Mouse (Mus musculus) liver, embryonic 15.5 days (tissue): ENCODE measurements around the gene Zranb3. TPM values are rescaled to one million over a fixed set of nuclear protein-coding genes. Genes with fewer than 3 reads are reported as not detected.
"Not testable (repeated sequence)": the region's sequence is repeated elsewhere in the genome, so short reads cannot be mapped to it uniquely, and the experiment has no call there.

Experiments
- ATAC-seq: fragments of 200-750 bp; cut with Nextera tagmentation; 2 replicates; pipeline ENCODE4 v1.8.0; 2017; ENCODE audit warnings: moderate number of reproducible peaks, mild to moderate bottlenecking, moderate library complexity; ENCODE audit not compliant: insufficient read depth
- H3K27ac ChIP-seq: fragments of 300-500 bp; sonication (generic); replicated peaks from 2 replicates; pipeline ENCODE4 v1.5.1; 2015; ENCODE audit warnings: mild to moderate bottlenecking, inconsistent platforms
- H3K27me3 ChIP-seq: fragments of 300-500 bp; sonication (generic); 2 replicates; pipeline ENCODE4 v1.6.1; 2015; ENCODE audit warnings: mild to moderate bottlenecking, inconsistent platforms
- H3K36me3 ChIP-seq: fragments of 300-500 bp; sonication (generic); replicated peaks from 2 replicates; pipeline ENCODE4 v1.6.1; 2015; ENCODE audit warnings: moderate library complexity, mild to moderate bottlenecking, inconsistent platforms
- H3K4me1 ChIP-seq: fragments of 300-500 bp; sonication (generic); replicated peaks from 2 replicates; pipeline ENCODE4 v1.6.1; 2015; ENCODE audit warnings: inconsistent platforms
- H3K4me2 ChIP-seq: fragments of 300-500 bp; sonication (generic); 2 replicates; pipeline ENCODE4 v1.6.1; 2015; ENCODE audit warnings: moderate library complexity, mild to moderate bottlenecking, inconsistent platforms
- H3K4me3 ChIP-seq: fragments of 300-500 bp; sonication (generic); replicated peaks from 2 replicates; pipeline ENCODE4 v1.5.1; 2015; ENCODE audit warnings: mild to moderate bottlenecking, inconsistent platforms
- H3K9ac ChIP-seq: fragments of 300-500 bp; sonication (generic); 2 replicates; pipeline ENCODE4 v1.6.1; 2015; ENCODE audit warnings: moderate library complexity, mild to moderate bottlenecking, inconsistent platforms
- H3K9me3 ChIP-seq: fragments of 300-500 bp; sonication (generic); replicated peaks from 2 replicates; pipeline ENCODE4 v1.6.1; 2016; ENCODE audit warnings: inconsistent platforms
- WGBS: fragments of 180-500 bp; shearing (Covaris S2); methylation state at CpG from one replicate; pipeline ENCODE4 v1.1.7; 2015; ENCODE audit warnings: mixed read lengths; ENCODE audit not compliant: insufficient replicate concordance; 5-methylcytosine and 5-hydroxymethylcytosine counted together
- polyA plus RNA-seq: library from polyadenylated mRNA; unstranded; fragments of >200 nt; fragmentation: Nextera tagmentation; extraction: Ambion mirVana; gene quantifications from 2 replicates; pipeline ENCODE4 v1.2.1, GENCODE M21; 2015

The Zranb3 gene
- polyA plus RNA-seq: 3.3 and 3.4 TPM in 2 replicates

- Histone ChIP-seq H3K9me3 (no peaks in the 10 kb centered on the region), H3K4me2 (peak within 1 kb of the TSS; percentile 74), H3K27ac (peak within 1 kb of the TSS; percentile 93), H3K36me3 (no peaks in the 10 kb centered on the region; the same call in 1 of the 2 replicates), H3K27me3 (no peaks in the 10 kb centered on the region), H3K9ac (peak within 1 kb of the TSS; percentile 93), H3K4me3 (peak within 1 kb of the TSS; percentile 85), H3K4me1 (peaks cover 38% of the 10 kb centered on the region)
- WGBS: under 1% methylated on average over 43 of the region's 43 CpGs
- peak; percentile 89 for ATAC-seq
These were observed at the start of gene Zranb3, which contains the start of gene R3hdm1 for GRCm38 (mm10) chr1:128102641-128103461. Zranb3 (minus strand) TSS chr1:128103047. R3hdm1 (plus strand) TSS chr1:128103301.

DNA sequence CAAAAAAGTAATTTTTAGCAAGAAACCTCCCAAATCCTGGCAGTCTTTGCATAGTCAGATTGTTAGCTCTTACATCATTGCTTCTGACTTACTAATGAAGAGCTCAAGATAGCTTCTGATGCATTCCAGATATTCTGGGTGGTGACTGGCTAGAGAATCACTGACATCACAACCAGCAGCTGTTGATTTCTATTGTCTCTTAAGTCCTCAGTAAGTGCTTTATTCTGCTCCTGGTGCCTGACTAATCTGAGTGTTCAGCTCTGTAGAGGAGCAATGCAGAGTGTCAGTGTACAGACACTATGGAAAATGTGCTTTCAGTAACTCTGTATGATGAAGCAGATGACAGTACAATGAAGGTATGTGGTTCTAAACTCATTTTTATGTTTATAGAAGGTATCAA is 38.9 kb upstream of the Zranb3 start:
- Histone ChIP-seq H3K27me3 (no peaks in the 10 kb centered on the region), H3K36me3 (no peaks in the 10 kb centered on the region), H3K9me3 (no peaks in the 10 kb centered on the region), H3K4me2 (no peak overlapping the region), H3K4me1 (no peaks in the 10 kb centered on the region), H3K27ac (no peak overlapping the region), H3K9ac (no peak overlapping the region), H3K4me3 (no peak overlapping the region)
- no peak for ATAC-seq

GRCm38 (mm10) chr1:128141039-128141438 is 38.2 kb upstream of the Zranb3 start:
- H3K9ac ChIP-seq: no peak overlapping the region
- H3K27me3 ChIP-seq: no peaks in the 10 kb centered on the region
- H3K9me3 ChIP-seq: no peaks in the 10 kb centered on the region
- no peak overlapping the region for H3K27ac ChIP-seq
- H3K4me2 ChIP-seq: no peak overlapping the region
- no peak overlapping the region for H3K4me3 ChIP-seq
- no peak for ATAC-seq
- no peaks in the 10 kb centered on the region for H3K36me3 ChIP-seq
- H3K4me1 ChIP-seq: no peaks in the 10 kb centered on the region

GRCm38 (mm10) chr1:128136222-128136621 is 33.4 kb upstream of the Zranb3 start:
- not testable (repeated sequence) for H3K27me3 ChIP-seq, H3K4me1 ChIP-seq, H3K9ac ChIP-seq, H3K9me3 ChIP-seq, H3K36me3 ChIP-seq, H3K4me3 ChIP-seq, ATAC-seq, H3K4me2 ChIP-seq, H3K27ac ChIP-seq

DNA sequence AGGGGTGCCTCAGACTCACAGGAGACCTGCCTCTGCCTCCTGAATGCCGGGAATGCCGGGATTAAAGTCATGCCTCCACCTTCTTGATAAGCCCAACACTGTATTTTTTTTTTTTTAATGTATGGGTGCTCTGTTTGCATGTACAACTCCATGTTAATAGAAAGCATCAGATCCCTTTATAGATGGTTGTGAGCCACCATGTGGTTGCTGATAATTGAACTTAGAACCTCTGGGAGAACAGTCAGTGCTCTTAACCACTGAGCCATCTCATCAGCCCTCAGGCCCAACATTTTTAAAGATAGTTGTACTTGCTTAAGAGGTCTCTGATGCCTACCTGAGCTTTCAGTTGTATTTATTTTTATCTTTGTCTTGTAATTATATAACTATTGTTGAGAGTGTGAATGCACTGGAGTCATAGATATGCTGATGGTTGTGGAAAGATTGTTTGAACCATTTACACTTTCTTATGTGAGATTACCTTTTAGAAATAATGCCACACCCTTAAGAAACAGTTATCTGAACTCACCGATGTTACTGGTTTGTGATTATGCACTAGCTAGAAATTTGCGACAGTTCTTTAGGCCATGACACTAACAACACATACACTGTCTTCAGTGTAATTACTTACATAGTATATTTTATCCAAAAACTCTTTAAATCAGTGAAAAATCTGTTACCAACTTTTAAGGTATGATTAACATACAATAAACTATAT is 18.2 kb upstream of the Zranb3 start:
- Histone ChIP-seq H3K4me2 (no peak overlapping the region; the same call in 1 of the 2 replicates), H3K27ac (no peak overlapping the region), H3K9ac (no peak overlapping the region), H3K9me3 (no peaks in the 10 kb centered on the region), H3K27me3 (no peaks in the 10 kb centered on the region), H3K36me3 (no peaks in the 10 kb centered on the region), H3K4me3 (no peak overlapping the region), H3K4me1 (peaks cover 11% of the 10 kb centered on the region)
- ATAC-seq: peak; percentile 66
- 34% methylated on average over 4 of the region's 4 CpGs for WGBS

DNA sequence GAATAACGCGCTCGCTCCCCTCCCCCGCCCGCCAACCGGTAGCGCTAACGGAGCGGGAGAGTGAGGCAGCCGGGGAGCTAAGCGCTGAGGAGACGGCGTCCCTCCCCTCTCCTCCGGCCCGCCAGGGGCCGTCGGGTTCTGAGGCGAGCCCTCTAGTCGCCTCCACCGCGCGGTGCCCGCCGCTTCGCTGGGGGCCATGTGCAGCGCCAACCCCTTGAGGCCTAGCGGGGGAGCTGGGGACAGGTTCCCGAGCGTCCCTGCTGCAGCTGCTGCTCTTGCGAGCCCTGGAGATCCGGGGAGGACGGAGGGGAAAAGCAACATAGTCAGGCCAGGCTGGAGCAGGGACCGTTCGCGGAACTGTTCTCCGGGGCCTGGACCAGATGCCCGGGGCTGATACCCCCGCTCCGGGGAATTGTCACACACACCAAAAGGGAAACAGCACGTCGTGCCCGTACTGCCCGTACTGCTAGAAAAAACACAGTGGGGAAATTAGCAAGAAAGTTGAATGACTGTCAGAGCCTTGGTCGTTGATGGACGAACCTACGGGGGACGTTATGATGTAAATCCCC is 757 bp upstream of the Zranb3 start:
- no peaks in the 10 kb centered on the region for H3K9me3 ChIP-seq
- peak overlapping the region; percentile 64 for H3K4me2 ChIP-seq
- peak; percentile 54 for ATAC-seq
- WGBS: under 1% methylated on average over 46 of the region's 47 CpGs
- H3K27ac ChIP-seq: peak overlapping the region; percentile 93
- H3K4me3 ChIP-seq: peak overlapping the region; percentile 85
- H3K4me1 ChIP-seq: peaks cover 36% of the 10 kb centered on the region
- H3K36me3 ChIP-seq: no peaks in the 10 kb centered on the region; the same call in 1 of the 2 replicates
- no peaks in the 10 kb centered on the region for H3K27me3 ChIP-seq
- H3K9ac ChIP-seq: peak overlapping the region; percentile 93

- H3K27me3 ChIP-seq: no peaks in the 10 kb centered on the region
These were observed 601 bp downstream of the Zranb3 start for GRCm38 (mm10) chr1:128102251-128102640.

GRCm38 (mm10) chr1:128098309-128098708 is 4.5 kb downstream of the Zranb3 start:
- H3K4me3 ChIP-seq: no peak overlapping the region
- 73% methylated on average over 1 of the region's 1 CpGs for WGBS
- no peak overlapping the region for H3K4me2 ChIP-seq
- peaks cover 24% of the 10 kb centered on the region for H3K4me1 ChIP-seq
- no peak overlapping the region for H3K9ac ChIP-seq
- H3K27me3 ChIP-seq: no peaks in the 10 kb centered on the region
- no peak for ATAC-seq
- no peaks in the 10 kb centered on the region for H3K36me3 ChIP-seq
- no peak overlapping the region for H3K27ac ChIP-seq
- no peaks in the 10 kb centered on the region for H3K9me3 ChIP-seq

More at GRCm38 (mm10) chr1:128102251-128102640, 601 bp downstream of the Zranb3 start:
- Histone ChIP-seq H3K4me3 (peak overlapping the region; percentile 85), H3K27ac (peak overlapping the region; percentile 84), H3K9ac (peak overlapping the region; percentile 55), H3K36me3 (no peaks in the 10 kb centered on the region; the same call in 1 of the 2 replicates), H3K4me1 (peaks cover 35% of the 10 kb centered on the region), H3K4me2 (peak overlapping the region; percentile 74), H3K9me3 (no peaks in the 10 kb centered on the region)
- peak; percentile 25 for ATAC-seq
- WGBS: under 1% methylated on average over 15 of the region's 15 CpGs

- H3K27me3 ChIP-seq: no peaks in the 10 kb centered on the region
- no peaks in the 10 kb centered on the region for H3K9me3 ChIP-seq
- no peak overlapping the region for H3K4me3 ChIP-seq
- H3K4me1 ChIP-seq: peaks cover 8% of the 10 kb centered on the region; the same call in 1 of the 2 replicates
- ATAC-seq: no peak
- 56% methylated on average over 2 of the region's 2 CpGs for WGBS
- no peak overlapping the region for H3K4me2 ChIP-seq
- H3K36me3 ChIP-seq: peaks cover 19% of the 10 kb centered on the region
- H3K9ac ChIP-seq: no peak overlapping the region
- H3K27ac ChIP-seq: no peak overlapping the region
These were observed 8.2 kb downstream of the Zranb3 start for GRCm38 (mm10) chr1:128094686-128095085.

DNA sequence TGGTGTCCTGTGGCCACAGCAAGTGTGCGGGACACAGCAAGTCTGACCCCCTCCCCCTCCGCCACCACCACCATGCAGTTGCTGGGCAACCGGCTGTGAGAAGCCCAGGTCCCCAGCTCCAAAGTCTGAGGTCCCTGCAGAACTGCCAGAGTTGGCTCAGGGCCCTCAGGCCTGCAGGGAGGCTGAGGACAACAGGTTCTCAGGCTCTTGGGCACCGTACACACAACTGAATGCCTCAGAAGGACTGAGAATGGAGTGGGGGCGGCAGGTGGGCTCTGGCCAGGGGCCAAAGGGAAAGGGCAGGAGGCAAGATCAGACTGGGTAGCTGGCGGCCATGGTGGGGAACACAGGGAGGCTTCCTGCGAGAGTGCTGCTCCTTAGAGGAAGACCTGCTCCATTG is 20.0 kb downstream of the Zranb3 start:
- no peaks in the 10 kb centered on the region; the same call in 1 of the 2 replicates for H3K4me1 ChIP-seq
- 82% methylated on average over 7 of the region's 7 CpGs for WGBS
- no peaks in the 10 kb centered on the region for H3K9me3 ChIP-seq
- no peak overlapping the region for H3K9ac ChIP-seq
- H3K36me3 ChIP-seq: no peaks in the 10 kb centered on the region
- H3K27ac ChIP-seq: no peak overlapping the region
- no peak overlapping the region for H3K4me3 ChIP-seq
- ATAC-seq: peak; percentile 31
- no peak overlapping the region for H3K4me2 ChIP-seq
- H3K27me3 ChIP-seq: no peaks in the 10 kb centered on the region

GRCm38 (mm10) chr1:128081873-128082272 is 21.0 kb downstream of the Zranb3 start:
- Histone ChIP-seq H3K27me3 (no peaks in the 10 kb centered on the region), H3K4me2 (no peak overlapping the region), H3K36me3 (no peaks in the 10 kb centered on the region), H3K27ac (no peak overlapping the region), H3K9ac (no peak overlapping the region), H3K4me3 (no peak overlapping the region), H3K9me3 (no peaks in the 10 kb centered on the region), H3K4me1 (no peaks in the 10 kb centered on the region; the same call in 1 of the 2 replicates)
- WGBS: 80% methylated on average over 7 of the region's 7 CpGs
- ATAC-seq: no peak
